Mouse (Mus musculus): ENCODE measurements at regions not wholly inside any gene's neighbourhood (a gene's known extent, or its start where the extent isn't known, plus 50 kb on each side); places are given as distances from the start of the nearest gene placed in this dataset.

DNA sequence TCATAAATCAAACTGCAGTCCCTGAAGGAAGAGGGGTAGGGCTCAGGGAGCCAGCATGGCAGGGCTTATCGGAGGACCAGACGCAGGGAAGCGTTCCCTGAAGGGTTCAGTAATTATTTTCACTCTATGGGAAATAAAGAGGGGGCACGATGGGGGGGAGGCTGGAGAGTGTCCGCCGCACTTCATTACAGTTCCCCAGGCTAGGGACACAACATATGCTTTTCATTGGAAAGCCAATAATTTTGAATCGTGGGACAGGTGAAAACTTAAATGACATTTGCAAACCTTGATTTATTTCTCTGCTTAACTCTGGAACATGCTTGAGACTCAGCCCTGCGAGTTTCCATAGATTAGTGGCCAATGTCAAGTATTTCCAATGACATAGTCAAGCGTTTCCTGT, 187.2 kb upstream of the Habp2 start:
- TF ChIP-seq CTCF (conservative IDR thresholded peaks at IDR 0.05) = no peak
- Histone ChIP-seq H3K4me3 (no peak overlapping the region), H3K27ac (no peak overlapping the region)
- DNase-seq (ENCODE audit: low spot score in 2 of 2) = no peak

DNA sequence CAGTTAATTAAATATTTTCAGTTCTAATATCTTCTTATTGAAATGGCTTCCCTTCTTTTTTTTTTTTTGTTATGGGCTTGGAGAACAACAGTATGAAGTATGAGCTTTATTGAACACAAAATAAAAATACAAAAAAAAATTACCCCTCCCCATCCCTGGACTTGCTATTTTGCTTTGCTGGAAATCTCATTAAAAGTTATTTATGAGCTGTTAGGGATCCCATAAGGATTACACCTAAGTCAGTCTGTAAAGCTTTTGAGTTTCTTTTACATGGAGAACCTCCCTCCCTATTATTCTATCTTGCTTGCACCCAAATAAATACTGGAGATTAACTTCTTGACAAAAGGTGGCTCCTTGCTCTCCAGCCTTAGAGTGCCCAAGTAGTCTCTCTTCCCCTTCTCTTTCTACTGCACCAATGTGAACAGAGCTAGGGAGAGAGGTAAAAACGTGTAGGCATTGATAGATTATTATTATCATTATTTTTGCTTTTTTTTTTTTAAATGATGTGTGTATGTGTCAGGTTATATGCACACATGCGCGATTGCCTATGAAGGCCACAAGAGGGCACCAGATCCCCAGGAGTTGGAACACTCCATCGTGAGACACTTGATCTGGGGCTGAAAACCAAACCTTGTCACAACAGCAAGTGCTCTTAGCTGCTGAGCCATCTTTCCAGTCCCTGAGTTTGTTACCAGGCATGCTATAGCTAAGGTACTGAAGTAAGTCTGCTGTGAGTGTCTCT, 186.6 kb upstream of the Habp2 start:
- Histone ChIP-seq H3K4me3 (no peak overlapping the region), H3K27ac (no peak overlapping the region)
- TF ChIP-seq CTCF (conservative IDR thresholded peaks at IDR 0.05) = peak; percentile 36
- no peak for DNase-seq (ENCODE audit: low spot score in 2 of 2)

DNA sequence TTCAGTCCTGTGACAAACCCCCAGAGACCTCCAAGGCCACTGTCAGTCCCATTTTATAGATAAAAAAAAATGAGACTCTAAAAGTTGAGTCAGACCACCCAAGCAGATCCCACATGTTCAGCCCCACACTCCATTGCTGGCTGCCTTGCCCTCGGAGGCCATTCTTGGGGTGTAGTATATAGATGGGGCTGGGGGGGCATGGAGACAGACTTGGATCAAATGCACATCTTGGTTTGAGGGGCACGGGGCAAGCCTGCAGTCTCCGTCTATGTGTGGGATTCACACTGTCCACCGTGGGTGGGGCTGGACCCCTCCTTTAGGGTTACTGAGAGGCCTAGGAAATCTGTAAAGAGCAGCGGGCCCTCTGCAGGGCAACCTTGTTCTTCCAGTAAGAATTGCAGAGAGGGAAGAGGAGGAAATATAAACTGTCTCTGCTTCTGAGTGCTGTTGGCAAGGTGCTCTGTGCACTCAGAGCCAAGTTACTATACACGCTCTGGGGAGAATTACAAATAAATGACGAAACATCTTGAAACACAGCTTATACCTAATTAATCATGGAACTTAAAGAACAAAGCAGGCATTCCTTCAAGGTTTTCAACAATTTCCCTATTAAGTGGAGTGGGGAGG, 184.4 kb upstream of the Habp2 start:
- Histone ChIP-seq H3K4me3 (no peak overlapping the region), H3K27ac (no peak overlapping the region)
- no peak for TF ChIP-seq CTCF (conservative IDR thresholded peaks at IDR 0.05)
- DNase-seq (ENCODE audit: low spot score in 2 of 2) = no peak

DNA sequence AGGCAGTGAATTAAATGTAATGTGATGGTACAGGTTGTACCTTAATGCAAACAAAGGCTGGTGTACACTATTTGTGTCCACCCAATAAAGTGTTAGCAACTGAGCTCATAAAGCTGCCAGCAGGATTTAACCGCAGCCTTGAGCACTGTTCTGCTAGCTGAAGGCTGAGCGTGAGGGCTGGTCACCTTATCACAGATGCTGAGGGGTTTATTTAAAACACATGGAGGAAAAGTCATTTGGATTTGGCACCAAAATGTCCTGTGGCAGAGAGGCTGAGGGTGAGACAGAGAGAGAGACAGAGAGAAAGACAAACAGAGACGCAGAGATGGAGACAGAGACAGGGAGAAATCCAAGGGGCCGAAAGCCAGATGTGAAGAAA, 181.9 kb upstream of the Habp2 start:
- H3K4me3 ChIP-seq = no peak overlapping the region
- TF ChIP-seq CTCF (conservative IDR thresholded peaks at IDR 0.05) = no peak
- DNase-seq (ENCODE audit: low spot score in 2 of 2) = no peak
- H3K27ac ChIP-seq = no peak overlapping the region

DNA sequence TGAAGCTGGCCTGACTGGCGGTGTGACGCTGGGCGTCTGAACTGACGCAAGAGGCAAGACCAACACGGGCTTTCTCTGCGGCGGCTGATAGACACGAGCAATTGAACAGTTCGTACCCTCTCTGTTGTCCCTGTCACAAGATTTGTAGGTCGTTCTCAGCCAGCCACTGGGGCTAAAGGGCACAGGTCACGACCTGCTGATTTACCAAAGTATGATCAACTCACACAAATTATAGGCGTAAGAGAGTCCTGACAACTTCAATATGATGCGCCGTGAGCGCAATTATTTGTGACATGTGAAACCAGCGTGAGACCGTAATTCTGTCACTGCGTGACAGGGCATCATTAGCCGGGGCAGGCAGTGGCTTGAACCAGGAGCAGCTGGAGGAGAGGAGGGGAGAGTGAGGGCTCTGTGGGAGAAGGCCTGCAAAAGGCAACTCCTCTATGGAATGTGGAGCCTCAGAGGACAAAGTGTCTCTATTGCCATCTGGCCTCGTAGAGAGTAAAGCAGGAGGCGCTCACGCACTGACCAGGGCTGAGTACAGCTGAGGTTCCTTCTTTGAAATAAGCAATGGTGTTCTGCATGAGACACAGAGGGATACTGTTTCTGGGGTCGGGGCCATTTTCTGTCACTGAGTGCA, 181.4 kb upstream of the Habp2 start:
- no peak for TF ChIP-seq CTCF (conservative IDR thresholded peaks at IDR 0.05)
- Histone ChIP-seq H3K4me3 (no peak overlapping the region), H3K27ac (no peak overlapping the region)
- no peak for DNase-seq (ENCODE audit: low spot score in 2 of 2)

DNA sequence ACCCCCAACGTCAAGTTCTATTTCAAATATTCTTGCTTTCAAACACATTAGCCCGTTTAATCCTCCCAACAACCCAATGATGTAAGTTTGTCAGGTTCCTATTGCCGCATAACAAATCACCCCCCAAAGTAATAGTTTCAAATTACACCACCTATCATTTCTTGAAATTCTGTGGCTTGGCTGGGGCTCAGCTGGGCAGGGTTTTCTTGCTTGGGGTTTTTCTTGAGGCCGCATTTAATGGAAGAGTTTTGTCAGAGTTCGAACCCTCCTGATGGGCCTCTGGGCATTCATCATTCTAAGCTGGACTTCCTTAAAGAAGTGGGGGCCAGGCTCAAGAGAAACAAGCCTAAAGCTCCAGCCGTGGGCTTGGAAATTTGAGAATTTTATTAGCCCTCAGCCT, 178.1 kb upstream of the Habp2 start:
- DNase-seq (ENCODE audit: low spot score in 2 of 2) = no peak
- Histone ChIP-seq H3K27ac (no peak overlapping the region), H3K4me3 (no peak overlapping the region)
- TF ChIP-seq CTCF (conservative IDR thresholded peaks at IDR 0.05) = no peak

DNA sequence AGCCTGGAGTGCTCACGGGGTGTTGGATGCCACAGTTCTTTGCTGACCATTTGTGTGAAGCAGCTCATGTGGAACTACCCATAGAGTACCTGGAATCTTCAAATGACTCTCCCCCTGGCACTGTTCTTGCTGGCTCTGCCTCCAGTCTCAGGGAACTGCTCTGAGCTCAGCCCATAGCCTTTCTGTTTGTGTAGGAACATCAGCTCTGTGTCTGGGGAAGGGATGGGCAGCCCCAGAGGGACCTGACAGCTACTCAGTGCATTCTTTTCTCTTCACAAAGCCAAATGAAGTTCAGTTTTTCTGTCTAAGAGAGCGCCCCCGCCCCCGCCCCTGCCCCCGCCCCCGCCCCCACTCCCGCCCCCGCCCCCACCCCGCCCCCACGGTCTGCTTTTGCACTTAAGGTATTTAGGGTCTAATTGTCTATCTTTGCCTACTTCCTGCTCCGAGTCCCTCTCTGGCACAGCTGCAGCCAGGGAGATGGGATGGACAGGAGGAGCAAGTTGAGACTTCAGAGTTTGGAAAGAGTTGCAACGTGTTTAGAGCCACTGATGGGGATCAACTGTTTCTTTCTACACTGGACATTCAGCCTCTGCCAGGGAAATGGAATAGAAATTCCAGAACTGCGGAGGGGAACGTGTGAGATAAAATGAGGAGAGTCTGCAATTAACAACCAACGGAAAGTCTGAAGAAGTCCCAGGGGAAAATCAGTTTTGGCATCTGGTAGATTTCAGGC, 171.2 kb upstream of the Habp2 start:
- TF ChIP-seq CTCF (conservative IDR thresholded peaks at IDR 0.05) = no peak
- Histone ChIP-seq H3K4me3 (no peak overlapping the region), H3K27ac (no peak overlapping the region)
- no peak for DNase-seq (ENCODE audit: low spot score in 2 of 2)

DNA sequence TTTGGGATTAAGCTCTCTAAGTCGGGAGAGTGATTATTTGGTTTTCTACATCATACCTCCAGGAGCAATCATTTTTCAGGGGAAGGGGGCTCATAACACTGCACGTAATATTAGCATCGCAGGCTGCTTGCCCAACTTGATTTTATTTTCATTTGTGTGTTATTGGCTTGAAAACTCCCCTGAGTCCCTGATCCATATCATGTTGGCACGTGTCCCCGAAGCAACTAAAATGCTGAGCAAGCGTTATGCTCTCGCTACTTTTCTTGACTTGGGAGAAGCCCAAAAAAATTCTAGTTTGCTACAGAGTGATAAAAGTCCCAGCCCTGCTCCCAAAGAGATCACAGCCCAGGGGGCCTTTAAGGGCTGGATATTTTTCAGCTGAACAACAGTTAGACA, 170.7 kb upstream of the Habp2 start:
- no peak for TF ChIP-seq CTCF (conservative IDR thresholded peaks at IDR 0.05)
- no peak for DNase-seq (ENCODE audit: low spot score in 2 of 2)
- Histone ChIP-seq H3K27ac (no peak overlapping the region), H3K4me3 (no peak overlapping the region)

DNA sequence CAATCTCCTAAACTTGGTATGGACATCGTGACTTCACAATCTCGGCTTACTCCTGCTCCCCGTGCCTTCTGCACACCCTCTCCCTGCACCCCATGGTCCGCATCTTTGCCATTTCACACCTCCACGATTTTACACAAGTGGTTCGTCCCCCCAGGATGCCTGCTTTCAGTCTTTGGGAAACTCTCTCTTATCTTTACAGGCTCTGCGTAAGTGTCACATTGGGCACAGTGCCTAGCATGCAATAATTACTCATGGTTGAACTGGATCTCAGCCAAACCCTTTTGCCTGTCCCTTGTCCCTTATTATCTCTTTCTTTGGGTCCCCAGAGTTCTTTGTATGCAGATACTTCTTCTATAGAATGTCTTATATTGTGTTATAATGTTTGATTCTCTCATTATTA, 166.2 kb upstream of the Habp2 start:
- DNase-seq (ENCODE audit: low spot score in 2 of 2) = no peak
- H3K4me3 ChIP-seq = no peak overlapping the region
- no peak for TF ChIP-seq CTCF (conservative IDR thresholded peaks at IDR 0.05)
- no peak overlapping the region for H3K27ac ChIP-seq

DNA sequence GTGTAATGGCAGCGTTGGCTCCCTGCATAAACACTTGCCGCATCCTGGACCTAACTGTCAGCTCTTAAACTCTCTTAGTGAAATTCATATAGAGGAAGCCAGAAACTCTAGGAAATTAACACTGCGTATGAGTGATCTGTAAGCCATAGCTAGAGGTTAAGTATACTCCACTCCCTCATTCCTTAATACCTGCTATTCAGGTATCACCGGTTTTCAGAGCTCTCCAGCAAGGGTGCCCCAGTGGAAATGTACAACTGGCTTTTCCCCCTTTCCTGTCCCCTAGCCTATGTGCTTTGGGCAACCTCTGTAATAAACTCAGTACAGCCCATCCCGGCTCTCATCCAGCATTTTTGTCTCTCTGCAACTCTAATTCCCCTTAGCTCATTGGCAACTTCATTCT, 164.8 kb upstream of the Habp2 start:
- no peak overlapping the region for H3K4me3 ChIP-seq
- DNase-seq (ENCODE audit: low spot score in 2 of 2) = no peak
- TF ChIP-seq CTCF (conservative IDR thresholded peaks at IDR 0.05) = no peak
- no peak overlapping the region for H3K27ac ChIP-seq

DNA sequence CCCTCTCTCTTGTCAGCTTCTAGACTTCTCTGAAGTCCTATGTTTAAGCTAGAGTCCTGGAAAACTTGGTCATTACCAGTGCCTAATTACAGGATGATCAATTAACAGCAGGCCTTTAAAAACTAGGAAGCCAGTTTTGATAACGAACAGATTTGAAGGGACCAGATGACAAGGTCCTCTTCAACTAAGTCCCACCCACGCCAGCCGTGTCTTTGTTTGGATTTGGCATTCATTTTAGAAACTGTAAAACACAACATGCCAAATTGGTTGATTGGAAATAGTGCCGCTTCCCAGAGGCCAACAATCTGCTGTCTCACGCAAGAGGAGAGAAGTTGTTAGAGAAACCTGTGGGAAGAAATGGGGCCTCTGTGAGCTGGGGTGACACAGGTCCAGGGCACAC, 155.4 kb upstream of the Habp2 start:
- no peak for TF ChIP-seq CTCF (conservative IDR thresholded peaks at IDR 0.05)
- peak; percentile 16 to 18 for DNase-seq (ENCODE audit: low spot score in 2 of 2)
- Histone ChIP-seq H3K4me3 (no peak overlapping the region), H3K27ac (no peak overlapping the region)

DNA sequence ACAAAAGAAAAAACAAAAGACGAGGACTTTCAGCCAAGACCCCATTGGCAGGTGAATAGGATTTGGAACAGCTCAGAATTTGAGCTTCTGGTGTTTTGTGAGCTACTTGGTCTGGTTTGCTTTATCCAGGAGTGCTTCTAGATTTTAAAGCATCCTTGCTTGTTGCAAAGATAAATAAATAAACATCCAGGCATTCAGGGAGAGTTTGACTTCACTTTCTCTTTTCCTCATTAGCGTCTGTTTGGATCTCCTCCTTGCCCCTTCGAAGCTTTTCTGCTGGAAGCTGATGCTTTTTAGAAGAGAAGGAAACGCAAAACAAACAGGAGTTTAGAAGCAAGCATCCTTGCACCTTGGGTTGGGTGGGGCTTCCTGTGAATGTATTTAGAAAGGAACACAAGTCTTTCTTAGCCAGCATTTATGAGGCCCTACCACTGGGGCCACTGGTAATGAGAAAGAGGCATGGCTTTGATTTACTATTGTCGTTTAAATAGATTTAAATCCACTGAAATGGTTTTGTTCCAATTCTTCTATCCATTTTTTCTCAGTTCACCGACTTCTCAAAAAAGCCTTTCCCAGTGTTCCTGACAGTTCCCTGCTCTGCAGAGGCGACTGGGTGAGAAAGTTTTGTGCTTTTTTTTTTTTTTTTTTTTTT, 153.9 kb upstream of the Habp2 start:
- no peak for TF ChIP-seq CTCF (conservative IDR thresholded peaks at IDR 0.05)
- no peak for DNase-seq (ENCODE audit: low spot score in 2 of 2)
- no peak overlapping the region for H3K27ac ChIP-seq
- no peak overlapping the region for H3K4me3 ChIP-seq

DNA sequence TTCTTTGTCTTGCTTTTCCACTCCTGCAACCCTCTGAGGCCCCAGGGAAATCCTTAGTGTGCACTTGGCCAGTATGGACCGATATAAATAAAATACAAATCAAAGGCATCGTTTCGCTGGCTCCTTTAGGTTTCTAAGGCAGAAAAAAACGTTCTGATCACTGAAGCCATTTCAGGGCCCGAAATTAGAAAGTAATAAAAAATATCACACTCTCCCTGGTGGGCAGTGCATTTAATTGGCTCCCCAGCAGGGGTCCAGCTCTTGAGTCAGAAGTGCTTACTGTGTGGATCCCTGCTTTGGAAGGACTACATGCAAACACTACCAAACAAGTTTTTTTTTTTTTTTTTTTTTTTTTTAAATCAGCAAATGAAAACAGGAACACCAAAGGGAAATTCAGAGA, 153.4 kb upstream of the Habp2 start:
- no peak for DNase-seq (ENCODE audit: low spot score in 2 of 2)
- Histone ChIP-seq H3K27ac (no peak overlapping the region), H3K4me3 (no peak overlapping the region)
- no peak for TF ChIP-seq CTCF (conservative IDR thresholded peaks at IDR 0.05)
